Mouse (Mus musculus) erythroblast, embryonic 14.5 days (primary cell): ENCODE measurements at regions not wholly inside any gene's neighbourhood (a gene's known extent, or its start where the extent isn't known, plus 50 kb on each side); places are given as distances from the start of the nearest gene placed in this dataset.

Source experiments
- GATA1 ChIP-seq: IDR thresholded peaks from 2 replicates; pipeline ENCODE4 v1.6.1; 2012; ENCODE audit warnings: low read length, inconsistent platforms, mixed read lengths
- TAL1 ChIP-seq: IDR thresholded peaks from 3 replicates; pipeline ENCODE4 v1.6.1; 2012; ENCODE audit warnings: low read length, inconsistent platforms, mixed read lengths

DNA sequence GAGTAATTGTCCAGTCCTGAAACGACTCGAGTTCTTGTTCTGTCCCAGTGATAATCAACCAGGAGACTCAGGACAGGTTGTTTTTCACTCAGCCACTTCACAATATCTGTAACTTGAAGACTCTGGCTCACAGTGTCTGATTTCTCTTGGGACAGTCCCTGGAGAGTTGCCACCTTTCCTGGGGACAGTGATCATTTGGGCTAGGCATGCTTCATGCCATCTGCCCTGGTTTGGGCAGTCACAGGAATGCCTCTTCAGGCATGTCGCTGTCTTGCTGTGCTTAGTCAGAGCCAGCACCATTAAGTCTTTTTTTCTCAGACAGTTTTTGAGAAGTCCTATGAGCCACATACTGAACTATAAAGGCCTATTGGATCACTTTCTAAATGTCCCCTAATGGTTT is 246.9 kb upstream of the Pik3r1 start:
- TF ChIP-seq GATA1 (no peak), TAL1 (no peak)
